Mouse (Mus musculus): ENCODE measurements at regions not wholly inside any gene's neighbourhood (a gene's known extent, or its start where the extent isn't known, plus 50 kb on each side); places are given as distances from the start of the nearest gene placed in this dataset.

- Histone ChIP-seq H3K4me3 (ENCODE audit: low read depth, low read length) (no peak overlapping the region), H3K27me3 (ENCODE audit: control insufficient read depth, insufficient read depth, low read length) (no peaks in the 10 kb centered on the region), H3K9me3 (replicated peaks; ENCODE audit: control insufficient read depth, low read length) (no peaks in the 10 kb centered on the region), H3K9ac (ENCODE audit: low read depth, low read length) (no peak overlapping the region), H3K4me2 (no peak overlapping the region; the same call in 1 of the 2 replicates), H3K4me1 (ENCODE audit: control insufficient read depth, insufficient read depth, low read length) (no peaks in the 10 kb centered on the region), H3K36me3 (ENCODE audit: control insufficient read depth, insufficient read depth, low read length) (no peaks in the 10 kb centered on the region), H3K27ac (ENCODE audit: low read depth, low read length) (no peak overlapping the region)
- WGBS (ENCODE audit: insufficient replicate concordance), result 7% methylated on average over 8 of the region's 8 CpGs
- ATAC-seq (replicated peaks; ENCODE audit: insufficient number of reproducible peaks, low FRiP score, low TSS enrichment), result no peak
Observed at GRCm38 (mm10) chr12:32637400-32638100, 181.8 kb upstream of the Nampt start.

DNA sequence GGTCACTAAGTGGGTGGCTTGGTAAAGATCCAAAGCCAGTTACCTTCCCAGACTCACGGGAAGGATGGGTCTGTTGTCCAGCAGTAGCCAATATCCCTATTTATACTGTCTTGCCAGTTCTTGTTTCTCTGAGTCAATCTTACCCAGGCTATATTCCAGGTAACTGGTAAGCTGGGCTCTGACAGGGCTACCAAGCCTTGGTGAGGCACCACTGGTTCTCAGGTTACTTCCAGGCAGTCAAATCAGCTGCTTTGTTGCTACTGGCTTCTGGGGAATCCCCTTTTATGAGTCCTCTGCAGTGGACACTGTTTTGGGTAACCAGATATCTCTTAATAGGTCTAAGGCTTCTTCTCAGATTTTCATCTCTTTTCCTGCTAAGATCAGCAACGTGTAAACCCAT lies 178.8 kb upstream of the Nampt start:
- WGBS (ENCODE audit: insufficient replicate concordance), result 69% methylated on average over 2 of the region's 2 CpGs
- H3K27me3 ChIP-seq (ENCODE audit: control insufficient read depth, insufficient read depth, low read length), result no peaks in the 10 kb centered on the region
- no peaks in the 10 kb centered on the region for H3K36me3 ChIP-seq (ENCODE audit: control insufficient read depth, insufficient read depth, low read length)
- no peaks in the 10 kb centered on the region for H3K9me3 ChIP-seq (replicated peaks; ENCODE audit: control insufficient read depth, low read length)
- no peak overlapping the region for H3K4me3 ChIP-seq (ENCODE audit: low read depth, low read length)
- no peaks in the 10 kb centered on the region for H3K4me1 ChIP-seq (ENCODE audit: control insufficient read depth, insufficient read depth, low read length)
- ATAC-seq (replicated peaks; ENCODE audit: insufficient number of reproducible peaks, low FRiP score, low TSS enrichment), result no peak
- no peak overlapping the region for H3K27ac ChIP-seq (ENCODE audit: low read depth, low read length)
- H3K9ac ChIP-seq (ENCODE audit: low read depth, low read length), result no peak overlapping the region
- H3K4me2 ChIP-seq, result no peak overlapping the region

- H3K4me3 ChIP-seq (ENCODE audit: low read depth, low read length), result no peak overlapping the region
- no peaks in the 10 kb centered on the region for H3K9me3 ChIP-seq (replicated peaks; ENCODE audit: control insufficient read depth, low read length)
- no peaks in the 10 kb centered on the region for H3K27me3 ChIP-seq (ENCODE audit: control insufficient read depth, insufficient read depth, low read length)
- H3K36me3 ChIP-seq (ENCODE audit: control insufficient read depth, insufficient read depth, low read length), result no peaks in the 10 kb centered on the region
- H3K27ac ChIP-seq (ENCODE audit: low read depth, low read length), result no peak overlapping the region
- no peaks in the 10 kb centered on the region for H3K4me1 ChIP-seq (ENCODE audit: control insufficient read depth, insufficient read depth, low read length)
- WGBS (ENCODE audit: insufficient replicate concordance), result 66% methylated on average over 1 of the region's 1 CpGs
- no peak overlapping the region for H3K9ac ChIP-seq (ENCODE audit: low read depth, low read length)
- ATAC-seq (replicated peaks; ENCODE audit: insufficient number of reproducible peaks, low FRiP score, low TSS enrichment), result no peak
- no peak overlapping the region for H3K4me2 ChIP-seq
Observed at GRCm38 (mm10) chr12:32642493-32642892, 176.9 kb upstream of the Nampt start.

- ATAC-seq (replicated peaks; ENCODE audit: insufficient number of reproducible peaks, low FRiP score, low TSS enrichment), result no peak
- no peak overlapping the region for H3K27ac ChIP-seq (ENCODE audit: low read depth, low read length)
- no peaks in the 10 kb centered on the region for H3K36me3 ChIP-seq (ENCODE audit: control insufficient read depth, insufficient read depth, low read length)
- no peak overlapping the region for H3K4me3 ChIP-seq (ENCODE audit: low read depth, low read length)
- H3K4me1 ChIP-seq (ENCODE audit: control insufficient read depth, insufficient read depth, low read length), result no peaks in the 10 kb centered on the region
- H3K27me3 ChIP-seq (ENCODE audit: control insufficient read depth, insufficient read depth, low read length), result no peaks in the 10 kb centered on the region
- H3K9ac ChIP-seq (ENCODE audit: low read depth, low read length), result no peak overlapping the region
- no peak overlapping the region for H3K4me2 ChIP-seq
- WGBS (ENCODE audit: insufficient replicate concordance), result 98% methylated on average over 1 of the region's 1 CpGs
- no peaks in the 10 kb centered on the region for H3K9me3 ChIP-seq (replicated peaks; ENCODE audit: control insufficient read depth, low read length)
Observed at GRCm38 (mm10) chr12:32653096-32653495, 166.2 kb upstream of the Nampt start.

- 36% methylated on average over 2 of the region's 2 CpGs for WGBS (ENCODE audit: insufficient replicate concordance)
- H3K27me3 ChIP-seq (ENCODE audit: control insufficient read depth, insufficient read depth, low read length), result no peaks in the 10 kb centered on the region
- no peak overlapping the region for H3K27ac ChIP-seq (ENCODE audit: low read depth, low read length)
- H3K4me2 ChIP-seq, result no peak overlapping the region
- no peak overlapping the region for H3K9ac ChIP-seq (ENCODE audit: low read depth, low read length)
- H3K9me3 ChIP-seq (replicated peaks; ENCODE audit: control insufficient read depth, low read length), result no peaks in the 10 kb centered on the region
- H3K4me1 ChIP-seq (ENCODE audit: control insufficient read depth, insufficient read depth, low read length), result no peaks in the 10 kb centered on the region
- no peak for ATAC-seq (replicated peaks; ENCODE audit: insufficient number of reproducible peaks, low FRiP score, low TSS enrichment)
- no peak overlapping the region for H3K4me3 ChIP-seq (ENCODE audit: low read depth, low read length)
- H3K36me3 ChIP-seq (ENCODE audit: control insufficient read depth, insufficient read depth, low read length), result no peaks in the 10 kb centered on the region
Observed at GRCm38 (mm10) chr12:32656194-32656593, 163.2 kb upstream of the Nampt start.

- ATAC-seq (replicated peaks; ENCODE audit: insufficient number of reproducible peaks, low FRiP score, low TSS enrichment), result no peak
- Histone ChIP-seq H3K4me1 (ENCODE audit: control insufficient read depth, insufficient read depth, low read length) (no peaks in the 10 kb centered on the region), H3K27me3 (ENCODE audit: control insufficient read depth, insufficient read depth, low read length) (no peaks in the 10 kb centered on the region), H3K4me2 (no peak overlapping the region), H3K36me3 (ENCODE audit: control insufficient read depth, insufficient read depth, low read length) (no peaks in the 10 kb centered on the region), H3K9ac (ENCODE audit: low read depth, low read length) (no peak overlapping the region), H3K4me3 (ENCODE audit: low read depth, low read length) (no peak overlapping the region), H3K9me3 (replicated peaks; ENCODE audit: control insufficient read depth, low read length) (no peaks in the 10 kb centered on the region), H3K27ac (ENCODE audit: low read depth, low read length) (no peak overlapping the region)
- 73% methylated on average over 8 of the region's 8 CpGs for WGBS (ENCODE audit: insufficient replicate concordance)
Observed at GRCm38 (mm10) chr12:32661782-32662413, 157.4 kb upstream of the Nampt start.

DNA sequence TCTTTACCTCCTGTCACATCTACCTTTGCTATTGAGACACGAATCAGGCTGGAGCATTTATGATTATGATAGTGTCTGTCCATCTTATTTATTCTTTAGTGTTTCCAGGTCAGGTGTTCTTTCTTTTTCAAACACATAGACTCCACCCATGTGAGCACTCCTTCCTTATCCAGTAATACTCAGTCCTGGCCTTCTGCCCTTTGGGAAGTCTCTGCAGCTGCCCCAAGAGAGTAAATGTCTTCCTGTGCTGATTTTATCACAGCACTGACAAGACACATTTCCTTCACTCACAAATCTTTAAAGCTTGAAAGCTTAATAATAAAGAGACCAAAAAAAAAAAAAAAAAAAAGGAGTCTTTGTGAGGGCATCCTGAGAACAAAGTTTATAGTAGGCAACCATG lies 153.3 kb upstream of the Nampt start:
- no peak overlapping the region for H3K9ac ChIP-seq (ENCODE audit: low read depth, low read length)
- no peak overlapping the region for H3K27ac ChIP-seq (ENCODE audit: low read depth, low read length)
- H3K4me3 ChIP-seq (ENCODE audit: low read depth, low read length), result no peak overlapping the region
- 72% methylated on average over 1 of the region's 1 CpGs for WGBS (ENCODE audit: insufficient replicate concordance)
- H3K4me2 ChIP-seq, result no peak overlapping the region
- no peaks in the 10 kb centered on the region for H3K4me1 ChIP-seq (ENCODE audit: control insufficient read depth, insufficient read depth, low read length)
- H3K9me3 ChIP-seq (replicated peaks; ENCODE audit: control insufficient read depth, low read length), result no peaks in the 10 kb centered on the region
- H3K27me3 ChIP-seq (ENCODE audit: control insufficient read depth, insufficient read depth, low read length), result no peaks in the 10 kb centered on the region
- H3K36me3 ChIP-seq (ENCODE audit: control insufficient read depth, insufficient read depth, low read length), result no peaks in the 10 kb centered on the region
- ATAC-seq (replicated peaks; ENCODE audit: insufficient number of reproducible peaks, low FRiP score, low TSS enrichment), result no peak

GRCm38 (mm10) chr12:32677908-32678307 lies 141.4 kb upstream of the Nampt start:
- H3K27ac ChIP-seq (ENCODE audit: low read depth, low read length), result no peak overlapping the region
- H3K4me1 ChIP-seq (ENCODE audit: control insufficient read depth, insufficient read depth, low read length), result no peaks in the 10 kb centered on the region
- H3K4me3 ChIP-seq (ENCODE audit: low read depth, low read length), result no peak overlapping the region
- no peaks in the 10 kb centered on the region for H3K36me3 ChIP-seq (ENCODE audit: control insufficient read depth, insufficient read depth, low read length)
- no peak for ATAC-seq (replicated peaks; ENCODE audit: insufficient number of reproducible peaks, low FRiP score, low TSS enrichment)
- no peak overlapping the region for H3K4me2 ChIP-seq
- H3K9me3 ChIP-seq (replicated peaks; ENCODE audit: control insufficient read depth, low read length), result no peaks in the 10 kb centered on the region
- H3K27me3 ChIP-seq (ENCODE audit: control insufficient read depth, insufficient read depth, low read length), result no peaks in the 10 kb centered on the region
- no peak overlapping the region for H3K9ac ChIP-seq (ENCODE audit: low read depth, low read length)
- WGBS (ENCODE audit: insufficient replicate concordance), result 74% methylated on average over 1 of the region's 1 CpGs

DNA sequence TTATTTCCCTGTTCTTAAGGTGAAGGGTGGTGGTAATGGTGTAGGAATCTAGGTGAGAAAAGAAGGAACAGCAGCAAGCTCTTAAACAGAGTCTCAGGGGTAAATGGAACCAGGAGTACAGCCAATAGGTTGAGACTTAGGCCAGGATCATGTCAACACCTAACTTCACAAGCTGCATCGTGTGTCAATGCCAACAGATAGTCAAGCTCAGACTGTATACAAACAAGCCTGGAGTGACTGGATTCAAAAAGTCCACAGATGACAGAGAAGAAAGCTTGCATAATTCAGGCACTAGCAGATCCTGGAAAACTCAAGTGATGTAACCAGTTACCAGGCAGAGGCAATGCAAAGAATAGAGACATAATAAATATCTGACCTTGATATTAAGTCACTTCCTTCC lies 140.6 kb upstream of the Nampt start:
- H3K27me3 ChIP-seq (ENCODE audit: control insufficient read depth, insufficient read depth, low read length), result no peaks in the 10 kb centered on the region
- no peaks in the 10 kb centered on the region for H3K9me3 ChIP-seq (replicated peaks; ENCODE audit: control insufficient read depth, low read length)
- no peak overlapping the region for H3K4me3 ChIP-seq (ENCODE audit: low read depth, low read length)
- no peak overlapping the region for H3K27ac ChIP-seq (ENCODE audit: low read depth, low read length)
- ATAC-seq (replicated peaks; ENCODE audit: insufficient number of reproducible peaks, low FRiP score, low TSS enrichment), result no peak
- no peak overlapping the region for H3K9ac ChIP-seq (ENCODE audit: low read depth, low read length)
- H3K36me3 ChIP-seq (ENCODE audit: control insufficient read depth, insufficient read depth, low read length), result no peaks in the 10 kb centered on the region
- H3K4me1 ChIP-seq (ENCODE audit: control insufficient read depth, insufficient read depth, low read length), result no peaks in the 10 kb centered on the region
- H3K4me2 ChIP-seq, result no peak overlapping the region
- WGBS (ENCODE audit: insufficient replicate concordance), result 40% methylated on average over 1 of the region's 1 CpGs
